Mouse (Mus musculus): Measurements from ENCODE around the gene Fads1. TPM values are rescaled to one million over a fixed set of nuclear protein-coding genes. Genes with fewer than 3 reads are reported as not detected.

The Fads1 gene
- 141 and 161 TPM in 2 replicates for polyA plus RNA-seq (2012; rRNA removed)

DNA sequence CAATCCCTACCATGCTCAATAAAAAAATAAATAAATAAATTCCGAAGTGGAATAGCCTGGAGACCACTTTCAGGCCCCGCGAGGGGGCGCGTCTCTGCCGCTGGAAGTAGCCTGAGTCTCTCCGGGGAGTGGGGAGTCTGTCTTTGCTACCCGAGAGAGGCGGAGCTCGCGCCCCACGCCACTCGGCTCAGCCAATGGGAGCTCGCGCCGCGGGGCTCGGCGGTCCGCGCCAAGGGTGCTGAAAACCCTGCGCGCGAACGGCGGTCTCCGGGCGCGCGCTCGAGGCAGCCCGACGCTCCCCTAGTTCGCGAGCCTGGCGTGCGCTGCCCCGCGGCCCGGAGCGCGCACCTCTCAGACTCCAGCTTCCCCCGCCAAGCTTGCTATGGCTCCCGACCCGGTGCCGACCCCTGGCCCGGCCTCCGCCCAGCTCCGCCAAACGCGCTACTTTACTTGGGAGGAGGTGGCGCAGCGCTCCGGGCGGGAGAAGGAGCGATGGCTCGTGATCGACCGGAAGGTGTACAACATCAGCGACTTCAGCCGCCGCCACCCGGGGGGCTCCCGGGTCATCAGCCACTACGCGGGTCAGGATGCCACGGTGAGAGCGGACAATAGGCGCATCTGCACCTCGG, at the start of gene Fads1:
Gene Fads1 (plus strand): TSS at position 219 of the 629 bp plus-strand sequence.
- TF ChIP-seq POLR2A (IDR thresholded peaks at IDR 0.05; ENCODE audit: borderline replicate concordance, insufficient read depth, low read length) (peak; percentile 33; the same call in 1 of the 2 replicates), CTCF (IDR thresholded peaks at IDR 0.05; ENCODE audit: borderline replicate concordance, insufficient read depth, low read depth, low read length) (peak; percentile 32; the same call in 1 of the 2 replicates)
- peak; percentile 93 to 95 for DNase-seq
- H3K27ac ChIP-seq (ENCODE audit: insufficient read depth, low read length), result peak within 1 kb of the TSS; percentile 65
- WGBS, result under 1% methylated on average over 70 of the region's 70 CpGs
- H3K4me1 ChIP-seq (ENCODE audit: control insufficient read depth, insufficient read depth, low read length), result peaks cover 4% of the 10 kb centered on the region; the same call in 1 of the 2 replicates
- no peaks in the 10 kb centered on the region for H3K27me3 ChIP-seq (ENCODE audit: control insufficient read depth, insufficient read depth, low read length)
- peak within 1 kb of the TSS; percentile 90 for H3K4me3 ChIP-seq (replicated peaks; ENCODE audit: insufficient read depth, low read depth, low read length)

GRCm38 (mm10) chr19:10134692-10135091, 48.0 kb upstream of the Fads1 start:
- peak in 1 of 2 experiments; percentile 8 for DNase-seq
- TF ChIP-seq POLR2A (IDR thresholded peaks at IDR 0.05; ENCODE audit: borderline replicate concordance, insufficient read depth, low read length) (no peak), CTCF (IDR thresholded peaks at IDR 0.05; ENCODE audit: borderline replicate concordance, insufficient read depth, low read depth, low read length) (no peak)
- WGBS, result 18% methylated on average over 2 of the region's 2 CpGs
- H3K27ac ChIP-seq (ENCODE audit: insufficient read depth, low read length), result no peak overlapping the region
- H3K4me3 ChIP-seq (replicated peaks; ENCODE audit: insufficient read depth, low read depth, low read length), result no peak overlapping the region
- no peaks in the 10 kb centered on the region for H3K27me3 ChIP-seq (ENCODE audit: control insufficient read depth, insufficient read depth, low read length)
- no peaks in the 10 kb centered on the region for H3K4me1 ChIP-seq (ENCODE audit: control insufficient read depth, insufficient read depth, low read length)

GRCm38 (mm10) chr19:10137423-10137822, 45.3 kb upstream of the Fads1 start:
- Histone ChIP-seq H3K27ac (ENCODE audit: insufficient read depth, low read length) (no peak overlapping the region), H3K27me3 (ENCODE audit: control insufficient read depth, insufficient read depth, low read length) (no peaks in the 10 kb centered on the region), H3K4me3 (replicated peaks; ENCODE audit: insufficient read depth, low read depth, low read length) (no peak overlapping the region), H3K4me1 (ENCODE audit: control insufficient read depth, insufficient read depth, low read length) (no peaks in the 10 kb centered on the region)
- no peak for DNase-seq
- 47% methylated on average over 5 of the region's 5 CpGs for WGBS
- TF ChIP-seq CTCF (IDR thresholded peaks at IDR 0.05; ENCODE audit: borderline replicate concordance, insufficient read depth, low read depth, low read length), result no peak
- no peak for TF ChIP-seq POLR2A (IDR thresholded peaks at IDR 0.05; ENCODE audit: borderline replicate concordance, insufficient read depth, low read length)

GRCm38 (mm10) chr19:10139736-10140135, 43.0 kb upstream of the Fads1 start:
- Histone ChIP-seq H3K27me3 (ENCODE audit: control insufficient read depth, insufficient read depth, low read length) (no peaks in the 10 kb centered on the region), H3K4me3 (replicated peaks; ENCODE audit: insufficient read depth, low read depth, low read length) (no peak overlapping the region), H3K27ac (ENCODE audit: insufficient read depth, low read length) (no peak overlapping the region), H3K4me1 (ENCODE audit: control insufficient read depth, insufficient read depth, low read length) (no peaks in the 10 kb centered on the region)
- TF ChIP-seq POLR2A (IDR thresholded peaks at IDR 0.05; ENCODE audit: borderline replicate concordance, insufficient read depth, low read length), result no peak
- TF ChIP-seq CTCF (IDR thresholded peaks at IDR 0.05; ENCODE audit: borderline replicate concordance, insufficient read depth, low read depth, low read length), result no peak
- WGBS, result 84% methylated on average over 6 of the region's 6 CpGs
- DNase-seq, result no peak

DNA sequence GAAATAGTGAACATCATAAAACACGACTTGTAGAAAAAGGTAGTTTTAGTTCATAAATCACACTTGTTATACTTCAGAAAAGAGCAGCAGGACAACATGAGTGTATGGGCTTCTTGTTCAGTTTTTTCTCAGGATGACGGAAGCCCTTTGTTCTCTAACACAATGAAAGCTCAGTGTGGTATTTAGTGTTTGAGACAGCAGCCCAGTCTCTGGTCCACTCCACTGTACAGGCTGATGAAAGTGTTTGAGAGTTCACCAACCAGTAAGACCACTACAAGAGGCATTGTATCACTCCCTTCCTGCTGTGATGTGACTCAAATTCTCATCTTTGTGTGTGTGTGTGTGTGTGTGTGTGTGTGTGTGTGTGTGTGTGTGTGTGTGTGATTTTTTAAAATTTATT, 39.0 kb upstream of the Fads1 start:
- no peak for DNase-seq
- H3K27ac ChIP-seq (ENCODE audit: insufficient read depth, low read length), result no peak overlapping the region
- H3K4me3 ChIP-seq (replicated peaks; ENCODE audit: insufficient read depth, low read depth, low read length), result no peak overlapping the region
- H3K4me1 ChIP-seq (ENCODE audit: control insufficient read depth, insufficient read depth, low read length), result no peaks in the 10 kb centered on the region
- WGBS, result 17% methylated on average over 2 of the region's 2 CpGs
- H3K27me3 ChIP-seq (ENCODE audit: control insufficient read depth, insufficient read depth, low read length), result no peaks in the 10 kb centered on the region
- TF ChIP-seq POLR2A (IDR thresholded peaks at IDR 0.05; ENCODE audit: borderline replicate concordance, insufficient read depth, low read length) (no peak), CTCF (IDR thresholded peaks at IDR 0.05; ENCODE audit: borderline replicate concordance, insufficient read depth, low read depth, low read length) (no peak)

DNA sequence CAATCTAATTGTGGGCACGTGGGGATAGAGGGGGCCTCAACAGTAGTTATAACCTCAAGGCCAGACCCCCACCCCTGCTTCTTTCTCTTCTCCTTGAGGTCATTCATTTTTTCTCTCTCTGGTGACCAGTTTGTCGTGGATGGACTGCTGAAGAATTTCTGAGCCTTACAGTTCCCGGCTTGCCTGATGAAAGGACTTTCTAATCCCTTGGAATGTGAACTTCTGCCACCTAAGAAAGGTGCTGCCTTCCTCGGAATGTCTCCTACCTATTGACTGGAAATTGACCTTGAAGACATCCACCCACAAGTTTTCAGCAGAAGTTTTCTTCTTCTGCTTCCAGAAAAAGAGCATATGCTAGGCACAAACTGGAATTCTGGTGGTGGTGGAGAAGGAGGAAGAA, 38.2 kb upstream of the Fads1 start:
- H3K4me1 ChIP-seq (ENCODE audit: control insufficient read depth, insufficient read depth, low read length), result no peaks in the 10 kb centered on the region
- no peaks in the 10 kb centered on the region for H3K27me3 ChIP-seq (ENCODE audit: control insufficient read depth, insufficient read depth, low read length)
- TF ChIP-seq POLR2A (IDR thresholded peaks at IDR 0.05; ENCODE audit: borderline replicate concordance, insufficient read depth, low read length) (no peak), CTCF (IDR thresholded peaks at IDR 0.05; ENCODE audit: borderline replicate concordance, insufficient read depth, low read depth, low read length) (no peak)
- H3K4me3 ChIP-seq (replicated peaks; ENCODE audit: insufficient read depth, low read depth, low read length), result no peak overlapping the region
- DNase-seq, result no peak
- 67% methylated on average over 4 of the region's 4 CpGs for WGBS
- H3K27ac ChIP-seq (ENCODE audit: insufficient read depth, low read length), result no peak overlapping the region

DNA sequence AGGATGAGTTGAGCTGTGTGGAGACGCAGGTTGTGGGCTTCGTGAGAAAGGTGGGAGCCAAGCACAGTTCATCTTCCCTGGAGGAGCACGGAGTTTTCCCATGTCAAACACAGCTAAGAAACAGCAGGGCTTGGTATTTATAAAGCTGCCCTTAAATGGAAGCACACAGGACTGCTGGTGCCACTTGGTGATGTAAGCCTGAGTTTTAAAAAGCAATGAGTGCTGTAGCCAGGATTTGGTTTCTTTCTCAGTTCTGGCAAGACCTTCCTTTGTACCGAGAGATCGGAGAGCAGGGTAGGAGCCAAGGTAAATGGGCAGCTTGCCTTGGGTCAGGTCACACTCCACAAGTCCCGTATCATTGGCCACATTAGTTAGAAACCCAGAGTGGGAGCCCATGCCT, 34.1 kb upstream of the Fads1 start:
- H3K27ac ChIP-seq (ENCODE audit: insufficient read depth, low read length), result no peak overlapping the region
- TF ChIP-seq CTCF (IDR thresholded peaks at IDR 0.05; ENCODE audit: borderline replicate concordance, insufficient read depth, low read depth, low read length) (no peak), POLR2A (IDR thresholded peaks at IDR 0.05; ENCODE audit: borderline replicate concordance, insufficient read depth, low read length) (no peak)
- no peak for DNase-seq
- H3K4me3 ChIP-seq (replicated peaks; ENCODE audit: insufficient read depth, low read depth, low read length), result no peak overlapping the region
- no peaks in the 10 kb centered on the region for H3K27me3 ChIP-seq (ENCODE audit: control insufficient read depth, insufficient read depth, low read length)
- H3K4me1 ChIP-seq (ENCODE audit: control insufficient read depth, insufficient read depth, low read length), result no peaks in the 10 kb centered on the region
- WGBS, result 63% methylated on average over 6 of the region's 6 CpGs

- no peak overlapping the region for H3K4me3 ChIP-seq (replicated peaks; ENCODE audit: insufficient read depth, low read depth, low read length)
- WGBS, result 71% methylated on average over 3 of the region's 3 CpGs
- H3K4me1 ChIP-seq (ENCODE audit: control insufficient read depth, insufficient read depth, low read length), result no peaks in the 10 kb centered on the region
- TF ChIP-seq POLR2A (IDR thresholded peaks at IDR 0.05; ENCODE audit: borderline replicate concordance, insufficient read depth, low read length) (no peak), CTCF (IDR thresholded peaks at IDR 0.05; ENCODE audit: borderline replicate concordance, insufficient read depth, low read depth, low read length) (no peak)
- H3K27me3 ChIP-seq (ENCODE audit: control insufficient read depth, insufficient read depth, low read length), result no peaks in the 10 kb centered on the region
- DNase-seq, result no peak
- no peak overlapping the region for H3K27ac ChIP-seq (ENCODE audit: insufficient read depth, low read length)
Measured at GRCm38 (mm10) chr19:10149189-10149588, 33.5 kb upstream of the Fads1 start.

Measured in cerebellum, adult 2 months (tissue).